Comparison of ENCODE assay signal across 13 mouse cellular contexts in the genomic region with DNA sequence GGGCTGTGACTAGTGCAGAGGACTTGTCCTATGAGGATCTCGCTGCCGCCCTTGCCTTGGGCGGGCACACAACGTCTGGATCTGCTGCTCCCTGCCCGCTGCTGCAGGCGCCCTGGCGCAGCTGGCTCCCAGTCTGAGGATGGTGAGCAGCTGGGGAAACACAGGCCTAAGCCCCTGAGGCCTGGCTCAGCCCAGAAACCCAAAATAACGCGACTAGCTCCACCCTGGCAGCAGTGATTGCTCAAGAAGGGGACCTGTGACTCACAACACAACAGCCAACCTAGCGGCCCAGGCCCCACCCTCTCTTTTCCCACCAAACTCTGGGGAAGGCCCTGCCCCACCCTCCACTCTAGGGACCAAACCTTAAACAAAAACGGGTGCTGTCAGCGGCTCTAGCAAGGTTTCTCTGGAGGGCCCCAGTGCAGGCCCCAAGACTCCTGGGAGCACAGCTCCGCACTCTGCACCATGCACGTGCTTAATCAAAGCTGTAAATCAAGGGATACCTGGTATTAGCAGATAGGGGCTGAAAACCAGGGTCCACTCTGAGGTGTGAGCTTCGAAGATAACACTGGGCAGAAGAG. TPM values are rescaled to one million over a fixed set of nuclear protein-coding genes. Genes with fewer than 3 reads are reported as not detected.
DNase-seq lines count a peak whose midpoint lies in the region; ATAC-seq and TF ChIP-seq lines count a peak whose summit lies in the region.
"Had no signal": no experiment of that assay in that cellular context is flagged by ENCODE, and none has a peak within 500 bp of the region (broad histone marks: within the 10 kb centered on the region; RNA-seq: fewer than 3 reads in every experiment).

No protein-coding gene starts in this region.

- peak; percentile 26 for DNase-seq in adrenal gland, adult 2 months
- DNase-seq in adrenal gland, postnatal 36 days: no peak
- no peak for DNase-seq in stomach, postnatal 0 days (ENCODE audit: low spot score)
- DNase-seq in left cerebral cortex, postnatal 25 days (ENCODE audit: low spot score in 2 of 2): no peak
- DNase-seq: cerebellum, adult 9-11 months; kidney, adult 8-10 months; right cerebral cortex, postnatal 4 days; thymus, postnatal 14 days had no signal

- no peak overlapping the region for H3K9ac ChIP-seq in neural tube, embryonic 12.5 days
- no peak overlapping the region for H3K9ac ChIP-seq in neural tube, embryonic 15.5 days (replicated peaks)
- H3K9ac ChIP-seq in limb, embryonic 15.5 days: no peak overlapping the region
- H3K9ac ChIP-seq in stomach, postnatal 0 days (ENCODE audit: low read length): no peak overlapping the region
- H3K9ac ChIP-seq in kidney, embryonic 15.5 days: no peak overlapping the region

- 77% methylated on average over 15 of the region's 15 CpGs for WGBS in neural tube, embryonic 12.5 days
- 63% methylated on average over 15 of the region's 15 CpGs for WGBS in neural tube, embryonic 15.5 days
- WGBS in limb, embryonic 15.5 days: 65% methylated on average over 15 of the region's 15 CpGs
- WGBS in stomach, postnatal 0 days: 61% methylated on average over 15 of the region's 15 CpGs
- 85% methylated on average over 15 of the region's 15 CpGs for whole genome bisulfite sequencing in kidney, embryonic 15.5 days

- TF ChIP-seq CTCF in stomach, postnatal 0 days (IDR thresholded peaks at IDR 0.05; ENCODE audit: low read depth): no peak

- H3K4me1 ChIP-seq in neural tube, embryonic 12.5 days: no peaks in the 10 kb centered on the region
- peaks cover 5% of the 10 kb centered on the region; the same call in 1 of the 2 replicates for H3K4me1 ChIP-seq in neural tube, embryonic 15.5 days
- peaks cover 9% of the 10 kb centered on the region; the same call in 1 of the 2 replicates for H3K4me1 ChIP-seq in limb, embryonic 15.5 days
- peaks cover 6% of the 10 kb centered on the region; the same call in 1 of the 2 replicates for H3K4me1 ChIP-seq in stomach, postnatal 0 days (replicated peaks; ENCODE audit: control insufficient read depth, insufficient read depth)
- no peaks in the 10 kb centered on the region for H3K4me1 ChIP-seq in kidney, embryonic 15.5 days

- no peak overlapping the region for H3K4me2 ChIP-seq in neural tube, embryonic 12.5 days (replicated peaks)
- H3K4me2 ChIP-seq in neural tube, embryonic 15.5 days: no peak overlapping the region
- H3K4me2 ChIP-seq in limb, embryonic 15.5 days: no peak overlapping the region
- H3K4me2 ChIP-seq in stomach, postnatal 0 days (replicated peaks; ENCODE audit: low read depth): no peak overlapping the region
- no peak overlapping the region for H3K4me2 ChIP-seq in kidney, embryonic 15.5 days

- no peaks in the 10 kb centered on the region for H3K27me3 ChIP-seq in neural tube, embryonic 12.5 days (replicated peaks)
- no peaks in the 10 kb centered on the region for H3K27me3 ChIP-seq in neural tube, embryonic 15.5 days (replicated peaks)
- no peaks in the 10 kb centered on the region for H3K27me3 ChIP-seq in limb, embryonic 15.5 days
- no peaks in the 10 kb centered on the region for H3K27me3 ChIP-seq in stomach, postnatal 0 days (ENCODE audit: control insufficient read depth, insufficient read depth, low read length)
- H3K27me3 ChIP-seq in kidney, embryonic 15.5 days: no peaks in the 10 kb centered on the region

- H3K4me3 ChIP-seq in neural tube, embryonic 12.5 days: no peak overlapping the region
- H3K4me3 ChIP-seq in neural tube, embryonic 15.5 days (replicated peaks): no peak overlapping the region
- no peak overlapping the region for H3K4me3 ChIP-seq in limb, embryonic 15.5 days
- no peak overlapping the region for H3K4me3 ChIP-seq in stomach, postnatal 0 days (ENCODE audit: low read depth, low read length)
- H3K4me3 ChIP-seq in kidney, embryonic 15.5 days (replicated peaks): no peak overlapping the region

- no peaks in the 10 kb centered on the region for H3K36me3 ChIP-seq in neural tube, embryonic 12.5 days
- no peaks in the 10 kb centered on the region for H3K36me3 ChIP-seq in neural tube, embryonic 15.5 days
- H3K36me3 ChIP-seq in limb, embryonic 15.5 days: no peaks in the 10 kb centered on the region
- H3K36me3 ChIP-seq in stomach, postnatal 0 days (ENCODE audit: control insufficient read depth, insufficient read depth, low read length): no peaks in the 10 kb centered on the region
- no peaks in the 10 kb centered on the region for H3K36me3 ChIP-seq in kidney, embryonic 15.5 days

- TF ChIP-seq EP300 in stomach, postnatal 0 days (optimal IDR thresholded peaks at IDR 0.05): no peak

- 0 out of 2 replicates have a peak, but pooled peaks have one; percentile 7 for ATAC-seq in neural tube, embryonic 12.5 days (ENCODE audit: low FRiP score, low read depth)
- no peak for ATAC-seq in neural tube, embryonic 15.5 days (ENCODE audit: low FRiP score)
- peak; percentile 58; the same call in 1 of the 2 replicates for ATAC-seq in limb, embryonic 15.5 days (ENCODE audit: insufficient number of reproducible peaks, low FRiP score, low TSS enrichment, low read depth)
- peak; percentile 70 for ATAC-seq in stomach, postnatal 0 days (ENCODE audit: low FRiP score, low TSS enrichment)
- ATAC-seq in kidney, embryonic 15.5 days (replicated peaks; ENCODE audit: low FRiP score): no peak
- ATAC-seq: forebrain, embryonic 14.5 days had no signal

- no peaks in the 10 kb centered on the region for H3K9me3 ChIP-seq in neural tube, embryonic 12.5 days
- no peaks in the 10 kb centered on the region for H3K9me3 ChIP-seq in neural tube, embryonic 15.5 days (replicated peaks)
- H3K9me3 ChIP-seq in limb, embryonic 15.5 days: no peaks in the 10 kb centered on the region
- H3K9me3 ChIP-seq in stomach, postnatal 0 days (ENCODE audit: control insufficient read depth, low read length): no peaks in the 10 kb centered on the region
- no peaks in the 10 kb centered on the region for H3K9me3 ChIP-seq in kidney, embryonic 15.5 days (replicated peaks)

- H3K27ac ChIP-seq in neural tube, embryonic 12.5 days: no peak overlapping the region
- H3K27ac ChIP-seq in neural tube, embryonic 15.5 days (replicated peaks): no peak overlapping the region
- H3K27ac ChIP-seq in limb, embryonic 15.5 days: peak overlapping the region; percentile 59; the same call in 1 of the 2 replicates
- H3K27ac ChIP-seq in stomach, postnatal 0 days (replicated peaks): peak overlapping the region; percentile 56
- no peak overlapping the region for H3K27ac ChIP-seq in kidney, embryonic 15.5 days

- intact Hi-C loops in left cerebral cortex, postnatal 25 days (cut with DNase I): no loop called here

RNA-seq across cellular contexts. Expression of a gene that starts 23.1 kb away (rescaled TPM):
- 10 to 100 TPM; 24.9 to 39.7 TPM for total RNA-seq in adrenal gland, adult 2 months (2021)
- polyA plus RNA-seq in adrenal gland, adult 2 months (2012; rRNA removed): 4.2 and 4.5 TPM in 2 replicates
- 10 to 100 TPM; 21.8 to 34.7 TPM for total RNA-seq in adrenal gland, postnatal 36 days (2021)
- 8.6 and 10.2 TPM in 2 replicates for polyA plus RNA-seq in neural tube, embryonic 12.5 days (2016; fragmentation: Nextera tagmentation; extraction: Ambion mirVana)
- polyA plus RNA-seq in neural tube, embryonic 15.5 days (2015; fragmentation: Nextera tagmentation; extraction: Ambion mirVana): 13.6 and 17.1 TPM in 2 replicates
- 22.4 and 23.9 TPM in 2 replicates for polyA plus RNA-seq in limb, embryonic 15.5 days (2015; fragmentation: Nextera tagmentation; extraction: Ambion mirVana)
- polyA plus RNA-seq in stomach, postnatal 0 days (2015; fragmentation: Nextera tagmentation; extraction: Ambion mirVana): 9.0 and 13.5 TPM in 2 replicates
- total RNA-seq in left cerebral cortex, postnatal 25 days (2021): 100 to 1,000 TPM; 201 to 257 TPM
- 7.2 and 8.5 TPM in 2 replicates for polyA plus RNA-seq in kidney, embryonic 15.5 days (2015; fragmentation: Nextera tagmentation; extraction: Ambion mirVana)

Comparison
In these comparisons a context has a peak if more than half of its experiments do, and no peak if none do; other contexts are left out.
1. ATAC-seq: peak in neural tube, embryonic 12.5 days (single experiment), limb, embryonic 15.5 days (single experiment) and stomach, postnatal 0 days (single experiment); none in neural tube, embryonic 15.5 days (single experiment) and kidney, embryonic 15.5 days (single experiment).
2. H3K27ac ChIP-seq: peak in limb, embryonic 15.5 days (single experiment) and stomach, postnatal 0 days (single experiment); none in neural tube, embryonic 12.5 days (single experiment), neural tube, embryonic 15.5 days (single experiment) and kidney, embryonic 15.5 days (single experiment).